Mouse (Mus musculus): ENCODE results near the gene Il21.

Il21 gene

DNA sequence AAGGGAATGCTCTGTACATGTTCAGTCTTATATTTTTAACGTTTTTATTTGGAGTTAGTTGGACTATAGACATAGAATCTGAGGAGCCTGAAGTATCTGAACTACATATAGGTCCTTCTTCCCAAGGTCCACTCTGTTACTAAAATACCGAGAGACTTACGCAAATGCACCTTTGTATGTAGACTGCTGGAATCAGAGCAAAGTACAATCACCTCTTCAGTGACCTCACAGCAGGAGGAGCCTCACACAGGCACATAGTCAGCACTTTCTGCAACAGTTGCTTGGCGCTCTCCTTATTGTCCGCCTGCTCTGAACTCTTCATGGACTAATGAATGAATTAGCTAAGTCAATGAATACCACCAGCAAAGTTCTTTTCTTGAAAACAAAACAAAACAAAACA, 34.1 kb downstream of the Il21 start:
- WGBS: 86% methylated on average over 5 of the region's 5 CpGs

DNA sequence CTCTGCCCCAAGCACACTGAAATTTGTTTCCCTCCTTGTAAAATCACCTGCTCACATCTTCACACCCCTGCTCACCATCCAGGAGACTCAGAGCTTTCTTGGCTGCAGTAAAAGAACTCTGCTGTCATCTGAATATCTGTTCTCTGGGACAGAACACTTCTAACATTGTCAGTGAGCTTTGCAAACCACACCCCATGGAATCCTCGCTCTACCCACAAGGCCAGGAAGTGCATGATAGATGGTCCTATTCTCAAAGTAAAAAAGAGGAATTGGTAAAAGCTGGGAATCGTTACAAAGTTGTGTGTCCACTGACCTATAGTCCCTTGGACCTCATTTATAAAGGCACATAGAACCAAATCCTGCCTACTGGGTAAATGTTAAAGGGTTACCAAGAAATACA, 40.5 kb downstream of the Il21 start:
- 80% methylated on average over 2 of the region's 2 CpGs for WGBS

DNA sequence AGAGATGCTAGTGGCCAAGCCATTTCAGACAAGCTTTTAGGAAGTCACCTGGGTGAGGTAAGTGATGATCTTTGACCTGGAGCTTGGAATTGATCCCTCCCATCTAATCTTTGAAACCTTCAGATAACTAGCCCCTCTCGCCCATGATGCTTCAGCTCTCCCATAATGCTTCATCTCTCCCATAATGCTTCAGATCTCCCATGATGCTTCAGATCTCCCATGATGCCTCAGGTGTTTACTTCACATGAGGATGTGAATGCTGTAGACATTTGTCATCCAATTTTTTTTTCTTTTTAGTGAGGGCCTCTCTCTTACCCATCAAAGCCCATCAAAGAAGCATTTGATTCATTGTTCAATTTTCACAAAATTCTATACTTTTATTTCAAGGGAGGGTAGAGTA, 46.9 kb downstream of the Il21 start:
- 94% methylated on average over 1 of the region's 1 CpGs for WGBS

DNA sequence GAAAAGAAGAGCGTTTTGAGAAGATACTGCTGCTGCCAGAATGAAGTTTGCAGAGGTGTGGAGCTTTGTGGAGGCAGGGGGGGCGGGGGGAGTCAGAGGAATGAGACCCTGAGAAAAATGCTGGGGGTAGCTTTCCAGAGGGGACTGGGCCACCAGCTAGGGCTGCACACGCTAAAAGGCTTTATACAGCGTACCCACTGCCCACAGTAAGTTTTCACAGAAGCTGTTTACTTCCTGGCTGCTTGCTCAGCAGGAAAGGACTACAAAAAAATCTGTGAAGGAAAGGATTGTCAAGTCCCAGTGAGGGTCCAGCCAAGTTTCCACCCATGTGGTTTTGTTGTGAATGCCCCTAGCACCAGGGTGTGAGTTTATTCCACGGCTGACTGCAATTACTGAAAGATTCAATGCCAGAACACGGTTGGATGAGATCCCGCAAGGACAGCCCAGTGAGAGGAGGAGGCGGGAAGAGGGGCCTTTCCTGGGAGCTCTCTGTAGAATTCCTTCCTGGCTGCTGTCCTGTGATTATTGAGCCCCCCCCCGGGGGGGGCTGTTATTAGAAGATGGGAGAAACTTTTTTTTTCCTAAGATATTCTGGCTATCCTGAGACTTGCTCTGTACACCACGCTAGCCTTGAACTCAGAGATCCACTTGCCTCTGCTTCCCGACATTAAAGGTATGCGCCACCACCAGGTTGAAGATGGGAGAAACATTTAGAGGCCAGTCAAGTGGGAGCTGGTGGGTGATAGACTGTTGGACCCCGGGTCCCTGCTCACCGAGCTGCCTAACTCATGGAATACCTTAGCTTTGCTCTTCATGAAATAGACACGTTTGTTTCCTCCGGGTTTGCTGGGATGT, 49.8 kb downstream of the Il21 start:
- 38% methylated on average over 16 of the region's 16 CpGs for WGBS

DNA sequence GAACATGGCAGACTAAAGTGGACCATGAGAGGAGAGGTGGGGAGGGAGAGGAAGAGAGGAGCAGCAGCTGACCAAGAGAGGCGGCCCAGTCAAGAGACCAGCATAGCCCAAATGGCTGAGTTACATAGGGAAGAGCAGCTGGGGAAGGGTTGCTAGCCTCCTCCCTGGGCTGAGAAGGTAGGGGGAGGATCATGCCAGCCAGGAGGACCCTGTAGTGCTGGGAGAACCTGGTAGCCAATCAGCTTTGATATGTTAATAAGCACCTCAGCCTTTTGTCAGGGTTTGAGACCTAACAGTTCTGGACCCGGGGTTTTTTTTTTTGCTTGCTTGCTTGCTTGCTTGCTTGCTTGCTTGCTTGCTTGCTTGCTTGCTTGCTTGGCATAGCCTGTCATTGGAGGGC, 51.4 kb downstream of the Il21 start:
- 65% methylated on average over 2 of the region's 2 CpGs for WGBS

DNA sequence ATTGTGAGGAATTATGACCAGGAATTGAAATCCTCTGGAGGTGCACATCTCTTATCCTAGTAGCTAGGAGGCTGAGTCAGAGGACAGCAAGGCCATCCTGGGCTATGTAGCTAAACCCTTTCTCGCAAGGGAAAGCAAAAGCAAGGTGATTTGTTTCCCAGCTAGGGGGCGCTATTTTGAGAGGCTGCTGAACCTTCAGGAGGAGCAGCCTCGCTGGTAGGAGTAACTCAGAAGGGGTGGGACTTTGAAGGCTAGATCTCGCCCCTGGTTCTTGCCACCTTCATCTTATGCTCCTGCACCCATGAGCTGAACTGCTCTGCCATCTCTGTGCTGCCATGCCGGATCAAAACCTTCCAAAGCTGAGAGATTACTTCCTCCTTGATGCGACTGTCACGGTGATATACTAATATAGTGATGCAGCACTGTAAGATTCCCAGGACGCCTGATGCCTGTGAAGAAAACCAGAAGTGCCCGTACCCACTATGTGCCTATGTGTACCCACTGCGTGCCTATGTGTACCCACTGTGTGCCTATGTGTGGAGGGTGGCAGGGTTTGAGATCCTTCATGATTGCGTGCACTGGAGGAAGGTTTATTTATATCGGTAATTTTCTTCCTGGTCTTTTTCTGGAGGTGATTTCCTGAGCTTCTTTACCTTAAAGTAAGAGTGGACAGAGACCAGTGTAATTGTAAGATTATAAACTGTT, 52.2 kb downstream of the Il21 start:
- 91% methylated on average over 12 of the region's 12 CpGs for WGBS

DNA sequence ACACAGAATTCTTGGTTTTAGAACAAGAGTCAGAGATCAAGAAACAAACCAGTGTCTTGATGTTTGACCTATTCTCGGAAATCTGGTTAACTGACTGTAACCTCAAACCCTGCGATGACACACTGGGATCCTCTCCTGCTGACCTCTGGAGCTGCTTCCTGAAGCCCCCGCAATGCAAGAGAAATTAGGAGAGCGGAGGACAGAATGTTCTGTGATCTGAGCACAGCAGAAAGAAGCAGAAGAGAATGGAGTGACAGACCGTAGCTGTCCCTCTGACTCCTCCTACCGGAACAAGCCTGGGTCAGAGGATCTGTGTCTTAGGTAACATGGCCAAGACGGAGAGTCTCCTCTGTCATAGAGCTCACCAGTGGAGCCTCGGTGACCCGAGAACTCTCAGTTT, 53.0 kb downstream of the Il21 start:
- 95% methylated on average over 9 of the region's 9 CpGs for WGBS

DNA sequence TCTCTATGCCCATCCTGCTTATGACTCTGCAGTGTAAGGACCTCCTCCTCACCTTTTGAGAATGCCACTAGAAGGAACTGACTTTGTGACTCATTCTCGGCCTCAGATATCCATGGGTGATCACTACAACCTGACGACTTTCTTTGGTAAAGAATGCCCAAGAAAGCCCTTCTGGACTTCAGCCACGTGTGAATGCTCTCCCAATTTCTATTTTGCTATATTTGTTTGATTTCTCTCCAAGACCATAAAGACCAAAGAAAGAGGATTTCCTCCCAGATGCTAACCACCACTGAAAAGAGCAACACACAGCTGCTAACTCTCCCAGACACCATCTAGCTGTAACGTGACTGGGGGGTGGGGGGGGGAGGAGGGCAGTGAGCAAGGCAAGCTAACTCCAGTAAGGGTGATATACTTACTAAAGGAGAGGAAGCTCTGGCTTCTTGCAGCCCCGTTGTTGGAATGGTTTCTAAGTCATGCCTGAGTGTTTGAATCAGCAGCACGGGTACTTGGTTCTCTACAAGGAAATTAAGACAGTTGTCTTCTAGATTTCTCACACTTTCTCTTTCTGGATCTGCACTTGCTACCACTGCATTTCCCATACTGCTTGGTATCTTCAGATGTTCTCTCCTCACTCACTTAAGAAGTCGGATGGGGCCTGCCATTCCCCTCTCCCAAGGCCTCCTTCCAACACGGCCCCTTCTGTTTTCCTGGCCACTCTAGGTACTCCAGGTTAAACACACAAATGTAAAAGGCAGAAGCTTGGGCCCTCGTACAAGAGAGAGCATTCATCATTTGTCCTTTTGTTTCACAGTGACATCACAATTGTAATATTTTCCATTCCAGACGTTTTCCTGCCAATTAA, 57.5 kb downstream of the Il21 start:
- 68% methylated on average over 10 of the region's 10 CpGs for WGBS

DNA sequence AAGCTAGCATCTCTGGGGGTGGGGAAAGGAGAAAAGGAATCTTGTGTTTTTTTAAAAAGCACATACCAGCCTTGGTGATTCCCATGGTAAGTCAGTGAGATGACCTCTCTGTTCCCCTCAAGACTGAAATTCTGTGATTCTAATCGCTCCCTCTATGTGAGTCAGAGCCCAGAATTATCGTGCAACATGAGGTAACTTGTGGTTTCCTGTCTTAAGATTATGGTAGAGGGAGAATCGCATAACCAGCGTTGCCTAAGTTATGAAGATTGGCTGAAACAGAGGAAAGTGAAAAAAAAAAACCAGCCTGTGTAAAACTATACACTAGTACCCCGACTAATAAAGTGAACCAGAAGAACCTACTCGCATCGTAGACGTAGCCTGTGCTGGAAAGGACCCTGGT, 59.2 kb downstream of the Il21 start:
- WGBS: 90% methylated on average over 8 of the region's 8 CpGs

Data from cerebral cortex, adult 2 months (tissue).